Comparison of ENCODE assay signal across 24 mouse cellular contexts in the genomic region with DNA sequence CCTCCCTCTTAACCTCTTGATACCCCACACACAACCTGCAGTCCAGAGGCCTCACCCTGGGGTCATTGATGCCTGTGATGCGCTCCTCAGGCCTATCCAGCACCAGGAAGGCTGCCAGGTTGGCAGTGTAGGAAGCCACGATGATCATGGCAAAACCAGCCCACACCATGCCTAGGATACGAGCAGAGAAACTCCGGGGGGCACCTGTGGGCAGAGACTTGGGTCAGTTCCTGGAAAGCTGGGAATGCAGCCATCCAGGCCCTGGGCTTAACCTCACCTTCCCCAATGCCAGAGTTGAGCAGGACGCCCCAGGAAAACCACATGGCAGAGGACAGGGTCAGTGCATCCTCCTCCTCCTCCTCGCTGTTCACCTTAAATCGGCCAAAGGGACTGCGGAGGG. TPM values are rescaled to one million over a fixed set of nuclear protein-coding genes. Genes with fewer than 3 reads are reported as not detected.
"Had no signal": no experiment of that assay in that cellular context is flagged by ENCODE, and none has a peak within 500 bp of the region (broad histone marks: within the 10 kb centered on the region; RNA-seq: fewer than 3 reads in every experiment).

No protein-coding gene starts in this region.

- H3K4me3 ChIP-seq: midbrain, embryonic 12.5 days; myocyte; neural tube, embryonic 13.5 days; neural tube, embryonic 15.5 days had no signal

- DNase-seq: lung, adult 18-20 months; lung, embryonic 14.5 days; lung, postnatal 10 days; lung, postnatal 4 days; midbrain, embryonic 14.5 days; retina, postnatal 1 day; right cerebral cortex, adult 18-20 months; right cerebral cortex, postnatal 25 days; right cerebral cortex, postnatal 4 days; spleen, adult 18-20 months; thymus, adult 18-20 months; thymus, postnatal 14 days; thymus, postnatal 36 days had no signal

- H3K27ac ChIP-seq: midbrain, embryonic 12.5 days; neural tube, embryonic 13.5 days; neural tube, embryonic 15.5 days had no signal

RNA-seq across cellular contexts. Expression of gene Lrrc26, which starts 7.4 kb away (rescaled TPM):
- polyA plus RNA-seq: midbrain, embryonic 12.5 days; midbrain, embryonic 16.5 days; neural tube, embryonic 11.5 days; neural tube, embryonic 13.5 days had no signal

RNA-seq across cellular contexts. Expression of gene Tmem210, which starts 9.1 kb away (rescaled TPM):
- polyA plus RNA-seq: lung, embryonic 14.5 days; lung, embryonic 16.5 days; midbrain, embryonic 12.5 days; midbrain, embryonic 14.5 days; midbrain, embryonic 16.5 days; neural tube, embryonic 11.5 days; neural tube, embryonic 13.5 days; neural tube, embryonic 15.5 days; small intestine, adult 2 months; stomach, embryonic 14.5 days; stomach, embryonic 16.5 days; thymus, postnatal 0 days had no signal
